Mouse (Mus musculus): ENCODE measurements around the gene Specc1.

DNA sequence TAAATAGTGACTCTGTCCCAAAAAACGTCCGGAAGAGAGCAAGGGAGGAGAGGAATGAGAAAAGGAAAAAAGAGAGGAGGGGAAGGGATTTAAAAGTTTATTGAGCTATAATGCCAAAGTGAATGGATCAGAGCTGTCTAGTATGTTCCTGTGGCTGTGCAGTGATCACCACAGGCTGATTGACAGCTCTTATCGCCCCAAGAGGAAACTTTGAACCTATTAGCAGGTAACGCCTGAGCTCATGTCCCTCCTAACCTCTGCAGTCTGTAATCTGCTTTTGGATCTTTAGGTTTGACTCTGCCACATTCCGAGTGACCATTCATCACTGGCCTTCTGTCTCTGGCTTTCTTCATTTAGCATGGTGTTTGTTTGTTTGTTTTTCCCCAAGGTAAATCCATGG is 164.8 kb downstream of the Specc1 start:
- TF ChIP-seq POLR2A (IDR thresholded peaks at IDR 0.05; ENCODE audit: control insufficient read depth, extremely low read depth, insufficient read depth, low read length, poor library complexity): no peak
- TF ChIP-seq CTCF (IDR thresholded peaks at IDR 0.05; ENCODE audit: borderline replicate concordance, control insufficient read depth, extremely low read depth, insufficient read depth, low read length, poor library complexity): no peak
